Mouse (Mus musculus) embryo, embryonic 11 days (tissue): Measurements from ENCODE around the gene Nup107.

Source experiments
- DNase-seq: peaks from one replicate; pipeline ENCODE4 v3.0.0-alpha.2; 2015

Nup107 gene

DNA sequence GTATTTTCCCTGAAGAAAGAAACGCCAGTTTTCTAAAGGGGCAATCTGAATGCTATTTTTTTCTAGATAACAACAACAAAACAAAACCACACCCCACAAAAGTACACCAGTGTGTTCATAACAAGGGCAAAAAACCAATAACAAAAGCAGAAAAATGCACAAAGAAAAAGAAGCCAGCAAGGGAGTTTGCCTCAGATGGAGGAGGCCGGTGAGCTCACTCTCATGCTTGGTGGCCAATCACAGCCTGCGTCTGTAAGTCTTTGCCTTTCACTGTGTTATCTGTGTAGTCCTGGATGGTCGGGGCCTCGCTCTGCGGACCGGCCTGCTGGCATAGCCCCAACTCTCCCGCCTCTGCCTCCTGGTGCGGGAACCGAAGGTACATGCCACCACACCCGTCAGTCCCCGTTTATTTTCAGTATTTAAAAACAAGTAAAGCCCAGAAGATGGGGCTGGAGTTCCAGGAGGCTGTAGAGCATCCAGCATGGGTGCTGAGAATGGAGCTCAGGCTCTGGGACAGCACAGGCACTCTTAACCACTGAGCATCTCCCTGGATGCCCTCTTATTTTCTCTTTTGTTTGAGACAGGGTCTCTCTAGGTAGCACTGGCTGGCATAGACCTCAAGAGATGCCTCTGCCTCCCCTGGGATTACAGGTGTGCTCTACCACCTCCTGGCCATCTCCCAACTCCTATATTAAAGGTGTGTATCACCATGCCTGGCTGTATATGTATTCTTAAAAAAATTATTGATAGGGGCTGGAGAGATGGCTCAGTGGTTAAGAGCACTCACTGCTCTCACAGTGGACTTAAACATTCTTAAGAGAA is 16.0 kb downstream of the Nup107 start:
- DNase-seq, result no peak

- no peak for DNase-seq
Measured at GRCm38 (mm10) chr10:117775401-117776144, 16.9 kb downstream of the Nup107 start.

GRCm38 (mm10) chr10:117774817-117775120 is 17.7 kb downstream of the Nup107 start:
- DNase-seq, result no peak

DNA sequence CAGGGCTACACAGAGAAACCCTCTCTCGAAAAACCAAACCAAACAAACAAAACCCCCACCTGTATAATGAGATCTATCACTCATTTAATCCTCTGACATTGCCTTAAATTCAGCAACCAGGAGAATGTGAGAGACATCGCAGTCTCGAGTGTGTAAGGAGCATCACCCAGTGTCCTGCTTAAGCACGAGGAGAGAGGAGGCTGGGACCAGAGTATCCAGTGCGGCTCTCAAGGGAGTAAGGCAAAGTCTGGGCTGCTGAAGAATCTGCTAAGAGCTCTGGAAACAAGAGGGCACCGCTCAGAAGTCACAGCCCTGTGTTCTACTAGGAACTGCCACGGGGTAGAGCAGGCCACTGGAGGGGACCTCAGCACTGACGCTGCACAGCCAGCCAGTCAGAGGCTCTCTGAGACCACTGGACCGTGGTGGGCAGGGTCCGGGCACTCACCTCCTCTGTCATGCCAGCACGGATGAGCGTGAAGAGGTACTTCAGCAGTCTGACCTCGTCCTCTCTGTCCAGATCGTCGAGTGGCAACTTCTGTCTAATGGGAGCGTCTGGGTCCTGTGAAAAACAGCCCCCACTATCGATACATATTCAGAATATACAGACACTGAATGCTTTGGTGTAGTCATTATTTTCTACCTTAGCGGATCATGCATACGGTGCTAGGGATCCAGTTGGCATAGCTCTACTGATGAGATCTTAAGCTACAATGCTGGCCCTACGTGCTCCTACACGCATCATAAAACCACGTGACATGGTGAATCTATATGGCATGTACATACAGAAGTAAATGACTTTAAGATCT is 18.3 kb downstream of the Nup107 start:
- DNase-seq, result no peak

DNA sequence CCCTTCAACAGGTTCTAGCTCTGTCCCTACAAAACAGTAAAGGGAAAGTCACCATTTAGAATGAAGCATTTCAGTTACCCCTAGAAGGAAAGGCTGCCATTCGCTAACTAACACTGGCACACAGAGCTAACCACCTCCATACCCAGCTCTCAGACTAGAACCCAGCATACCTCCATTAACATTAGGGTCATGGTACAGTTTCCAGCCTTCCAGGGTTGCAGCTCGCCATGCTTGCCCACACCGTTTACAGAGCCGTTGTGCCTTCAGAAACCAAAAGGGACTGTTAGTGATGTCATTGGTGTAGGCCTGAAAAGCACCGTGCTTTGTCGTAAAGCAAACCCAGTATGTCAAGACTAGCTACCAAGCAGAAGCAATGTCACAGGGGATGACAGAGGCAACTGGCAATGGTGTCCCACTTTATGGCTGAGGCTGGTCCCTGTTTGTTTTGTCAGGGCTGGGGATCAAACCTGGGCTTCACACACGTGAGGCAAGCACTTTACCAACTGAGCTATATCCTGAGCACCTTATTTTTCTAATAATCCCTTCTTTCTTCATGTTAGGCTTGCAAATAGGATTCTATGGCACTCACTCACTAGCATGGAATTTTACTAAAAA is 19.3 kb downstream of the Nup107 start:
- no peak for DNase-seq

DNA sequence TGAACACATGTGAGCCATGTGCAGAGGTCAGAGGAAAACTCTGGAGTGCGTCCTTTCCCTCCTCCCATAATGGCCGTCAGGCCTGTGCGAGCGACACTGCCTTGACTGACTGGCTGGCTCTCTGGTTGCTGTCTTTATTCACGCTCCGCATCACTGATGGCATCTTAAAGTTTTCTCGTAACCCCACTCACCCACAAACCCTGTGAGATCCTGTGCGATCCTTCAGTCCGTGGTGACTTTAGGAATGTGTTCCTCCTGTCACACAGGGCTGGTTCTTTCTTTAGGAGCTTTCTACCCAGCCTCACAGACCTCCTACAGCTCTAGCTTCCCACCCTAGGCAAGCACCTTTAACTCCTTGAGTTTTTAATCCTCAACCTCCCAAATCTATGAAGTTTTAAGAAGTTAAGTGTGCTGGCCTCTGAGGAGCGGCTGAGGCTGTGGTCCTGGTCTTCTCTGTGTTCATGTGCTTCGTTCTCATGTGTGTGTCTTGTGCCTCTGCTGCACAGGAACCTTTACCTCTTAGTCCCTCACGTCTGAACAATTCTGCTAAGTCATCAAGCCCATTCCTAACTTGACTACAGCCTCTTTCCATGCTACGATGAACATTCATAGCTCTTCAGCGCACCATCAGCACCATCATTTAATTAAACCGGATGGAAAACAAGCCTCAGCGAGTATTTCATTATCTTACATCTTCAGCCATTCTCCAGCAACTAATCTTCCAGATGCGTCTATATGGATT is 20.0 kb downstream of the Nup107 start:
- DNase-seq, result no peak

GRCm38 (mm10) chr10:117771131-117771510 is 21.4 kb downstream of the Nup107 start:
- no peak for DNase-seq

GRCm38 (mm10) chr10:117770286-117771130 is 22.0 kb downstream of the Nup107 start:
- DNase-seq, result no peak

DNA sequence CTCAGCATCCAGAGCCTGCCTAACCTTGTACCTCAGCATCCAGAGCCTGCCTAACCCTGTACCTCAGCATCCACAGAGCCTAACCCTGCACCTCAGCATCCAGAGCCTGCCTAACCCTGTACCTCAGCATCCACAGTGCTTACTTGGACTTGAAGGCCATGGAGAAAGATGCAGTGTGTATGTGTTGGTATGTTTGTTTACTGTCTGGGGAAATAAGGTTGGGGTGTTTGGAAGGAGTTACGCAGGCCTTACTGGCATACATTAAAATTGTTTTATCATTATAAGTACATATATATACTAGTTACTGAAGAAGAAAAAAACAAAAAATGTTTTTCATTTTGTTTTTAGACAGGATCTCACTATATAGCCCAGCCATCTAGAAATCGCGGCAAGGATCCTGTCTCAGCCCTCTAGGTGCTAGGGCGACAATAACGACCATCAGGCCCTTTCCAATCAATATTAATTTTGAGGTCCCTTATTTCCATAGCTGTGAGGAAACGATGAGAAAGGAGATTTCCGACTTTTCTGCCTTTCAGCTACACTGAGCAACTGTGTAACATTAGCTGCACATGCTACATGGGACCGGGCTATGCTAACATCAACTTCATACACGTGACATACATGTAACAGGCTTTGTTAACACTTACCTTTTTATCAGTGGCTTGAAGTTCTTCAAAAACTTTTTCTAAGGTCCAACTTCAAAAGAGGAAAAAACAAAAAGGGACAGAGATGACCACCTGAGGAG is 22.8 kb downstream of the Nup107 start:
- no peak for DNase-seq

GRCm38 (mm10) chr10:117768141-117768440 is 24.4 kb downstream of the Nup107 start:
- DNase-seq, result no peak

GRCm38 (mm10) chr10:117767286-117768140 is 25.0 kb downstream of the Nup107 start:
- no peak for DNase-seq

GRCm38 (mm10) chr10:117766896-117767160 is 25.7 kb downstream of the Nup107 start:
- no peak for DNase-seq

- no peak for DNase-seq
Measured at GRCm38 (mm10) chr10:117766111-117766895, 26.2 kb downstream of the Nup107 start.

GRCm38 (mm10) chr10:117765116-117765894 is 27.2 kb downstream of the Nup107 start:
- no peak for DNase-seq

DNA sequence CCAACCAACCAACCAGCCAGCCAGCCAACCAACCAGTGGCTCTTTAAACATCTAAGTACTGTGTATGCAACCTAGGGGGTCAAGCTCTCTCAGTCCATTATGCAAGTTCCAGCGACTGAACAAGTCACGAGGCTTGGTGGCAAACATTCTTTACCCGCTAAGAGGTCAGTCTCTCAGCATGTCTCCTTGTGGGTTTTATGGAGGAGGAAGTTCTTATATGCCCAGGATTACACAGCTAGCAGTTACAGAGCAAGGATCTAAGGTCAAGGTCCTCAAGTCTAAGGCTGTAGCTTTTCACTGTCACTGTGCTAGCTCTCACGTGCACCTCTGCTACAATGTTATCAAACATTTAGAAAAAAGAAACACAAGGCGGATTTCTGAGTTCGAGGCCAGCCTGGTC is 27.9 kb downstream of the Nup107 start:
- DNase-seq, result no peak

- DNase-seq, result no peak
Measured at GRCm38 (mm10) chr10:117763588-117764190, 28.8 kb downstream of the Nup107 start.

- no peak for DNase-seq
Measured at GRCm38 (mm10) chr10:117762966-117763365, 29.5 kb downstream of the Nup107 start.

DNA sequence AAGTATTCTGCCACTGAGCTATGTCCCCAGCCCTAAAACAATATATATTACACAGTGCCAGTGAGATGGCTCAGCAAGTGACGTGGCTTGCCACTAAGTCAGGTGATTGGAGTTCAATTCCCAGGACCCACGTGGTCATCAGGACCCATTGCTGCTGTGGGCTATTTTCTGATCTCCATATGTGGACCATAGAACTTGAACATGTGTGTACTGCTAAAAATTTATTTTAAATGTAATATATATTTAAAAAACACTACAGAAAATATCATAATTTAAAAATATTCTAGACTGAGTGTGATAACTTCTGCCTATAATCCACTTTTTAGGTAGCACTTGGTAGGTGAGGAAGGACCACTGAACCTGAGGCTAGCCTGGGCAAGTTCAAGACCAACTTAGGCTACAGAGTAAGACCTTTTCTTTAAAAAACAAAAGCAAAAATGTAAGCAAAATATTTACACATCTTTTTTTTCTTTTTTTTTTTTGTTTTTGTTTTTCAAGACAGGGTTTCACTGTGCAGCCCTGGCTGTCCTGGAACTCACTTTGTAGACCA is 30.1 kb downstream of the Nup107 start:
- no peak for DNase-seq
